Mouse (Mus musculus) bone marrow macrophage, adult 2 months (primary cell): ENCODE data around the gene Dnmt3b.

Experiments used
- CTCF ChIP-seq: IDR thresholded peaks from 2 replicates; pipeline ENCODE4 v1.5.1; 2012; ENCODE audit warnings: low read depth, mild to moderate bottlenecking, low read length, moderate library complexity
- POLR2A ChIP-seq: IDR thresholded peaks from 2 replicates; pipeline ENCODE4 v1.6.1; 2012; ENCODE audit warnings: mild to moderate bottlenecking, low read depth, low read length, borderline replicate concordance

GRCm38 (mm10) chr2:153600667-153601648 is 48.3 kb upstream of the Dnmt3b start:
- TF ChIP-seq CTCF (no peak), POLR2A (no peak)
